Mouse (Mus musculus): ENCODE measurements around the gene Rnf126. TPM values are rescaled to one million over a fixed set of nuclear protein-coding genes. Genes with fewer than 3 reads are reported as not detected.

The Rnf126 gene
- polyA plus RNA-seq, 1 experiment from 2014 or later, result 136 TPM

DNA sequence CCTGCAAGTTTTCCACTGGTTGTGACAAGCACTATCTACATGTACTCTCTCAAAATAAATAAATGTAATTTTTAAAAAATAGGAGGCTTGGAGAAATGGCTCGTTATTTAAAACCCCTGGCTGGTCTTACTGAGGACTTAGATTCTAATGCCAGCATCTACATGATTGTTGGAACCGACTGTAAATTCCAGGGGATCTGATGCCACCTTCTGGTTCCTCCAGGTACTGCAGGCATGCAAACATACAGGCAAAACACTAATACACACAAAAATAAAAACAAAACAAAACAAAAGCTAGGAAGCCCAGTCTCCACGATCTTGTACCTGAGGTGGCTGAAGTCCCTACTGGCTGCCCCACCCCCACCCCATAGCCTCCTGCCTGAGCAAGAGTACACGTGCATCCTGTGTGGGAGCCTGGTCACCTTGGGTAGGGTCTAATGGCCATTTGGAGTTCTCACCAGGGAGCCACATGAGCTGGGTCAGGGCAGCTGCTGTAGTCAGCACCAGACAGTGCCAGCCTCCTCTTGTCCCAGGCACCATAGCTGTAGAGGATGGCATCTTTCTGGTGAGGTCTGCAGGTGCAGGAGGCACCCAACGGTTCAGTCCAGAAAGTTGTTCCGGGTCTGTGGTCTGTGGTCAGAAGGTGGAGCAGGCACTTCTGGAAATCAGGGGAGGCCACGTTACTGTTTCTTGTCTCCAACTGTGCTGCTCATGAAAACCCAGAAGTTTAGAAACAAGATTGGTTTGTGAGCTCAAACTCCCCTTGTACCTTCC, 21.8 kb upstream of the Rnf126 start:
- H3K4me3 ChIP-seq, result no peak overlapping the region
- H3K36me3 ChIP-seq, result no peaks in the 10 kb centered on the region
- peak; percentile 81 for DNase-seq (ENCODE audit: low spot score)
- 39% methylated on average over 7 of the region's 7 CpGs for WGBS
- H3K9me3 ChIP-seq, result no peaks in the 10 kb centered on the region
- H3K4me1 ChIP-seq (replicated peaks), result peaks cover 17% of the 10 kb centered on the region
- H3K27ac ChIP-seq, result no peak overlapping the region
- peaks cover 15% of the 10 kb centered on the region for H3K27me3 ChIP-seq (ENCODE audit: insufficient read depth, poor library complexity, severe bottlenecking)

DNA sequence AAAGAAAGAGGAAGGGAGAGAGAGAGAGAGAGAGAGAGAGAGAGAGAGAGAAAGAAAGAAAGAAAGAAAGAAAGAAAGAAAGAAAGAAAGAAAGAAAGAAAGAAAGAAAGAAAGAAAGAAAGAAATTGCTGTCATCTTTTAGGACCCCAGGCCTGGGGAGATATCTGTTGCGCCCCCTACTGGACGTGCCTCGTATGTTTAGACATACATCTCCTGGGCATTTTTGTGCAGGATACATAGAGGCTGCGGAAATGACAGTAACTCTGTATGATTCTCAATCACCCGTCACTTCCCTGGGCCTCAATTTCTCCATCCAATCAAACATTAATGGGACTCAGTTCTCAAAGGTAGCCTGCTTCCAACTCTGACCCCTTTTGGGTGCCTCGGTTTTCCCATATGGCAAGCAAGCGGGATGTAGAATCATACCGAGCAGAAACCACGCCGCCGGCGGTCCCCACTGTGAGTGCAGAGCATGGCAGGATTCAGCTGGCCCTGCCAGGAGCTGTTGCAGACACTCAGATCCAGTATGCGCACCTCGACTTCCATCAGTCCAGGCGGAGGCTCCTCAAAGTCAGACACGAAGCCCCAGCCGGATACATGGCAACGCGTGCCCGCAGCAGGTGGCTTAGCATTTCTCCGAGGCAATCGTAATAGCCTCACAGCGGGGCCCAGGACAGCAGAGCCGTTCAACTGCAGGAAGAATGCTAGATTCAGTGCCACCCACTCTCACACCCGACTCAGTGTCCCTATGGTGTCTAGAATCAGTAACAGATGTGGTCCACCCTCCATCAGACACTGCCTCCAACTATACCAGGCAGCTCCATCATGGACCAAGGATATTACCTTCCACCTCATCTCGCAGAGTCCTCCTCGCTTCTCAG, 17.4 kb upstream of the Rnf126 start:
- Histone ChIP-seq H3K36me3 (no peaks in the 10 kb centered on the region), H3K9me3 (no peaks in the 10 kb centered on the region), H3K27ac (0 out of 2 replicates have a peak overlapping the region, but pooled peaks have one; percentile 14), H3K27me3 (ENCODE audit: insufficient read depth, poor library complexity, severe bottlenecking) (peaks cover 56% of the 10 kb centered on the region), H3K4me3 (no peak overlapping the region), H3K4me1 (replicated peaks) (peaks cover 25% of the 10 kb centered on the region)
- WGBS, result 36% methylated on average over 27 of the region's 27 CpGs
- DNase-seq (ENCODE audit: low spot score), result no peak

DNA sequence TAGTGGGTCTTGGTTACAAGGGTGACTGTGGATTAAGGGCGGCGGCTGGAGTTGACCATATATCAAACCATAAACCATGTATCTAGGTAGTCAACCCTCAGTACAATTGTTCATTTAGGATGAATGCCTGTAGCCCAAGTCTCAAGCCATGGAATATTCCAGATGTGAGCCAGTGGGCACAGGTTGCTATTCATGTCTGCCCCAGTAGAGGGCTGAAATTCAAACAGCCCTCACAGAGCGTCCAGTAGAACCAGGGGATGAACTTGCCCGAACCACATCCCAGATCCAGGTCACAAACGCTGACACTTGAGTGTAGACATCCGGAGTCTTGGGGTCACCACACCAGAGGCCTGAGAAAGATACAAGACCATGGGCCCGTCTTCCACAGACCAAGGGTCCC, 16.3 kb upstream of the Rnf126 start:
- no peak overlapping the region for H3K27ac ChIP-seq
- no peaks in the 10 kb centered on the region for H3K36me3 ChIP-seq
- peaks cover 67% of the 10 kb centered on the region for H3K27me3 ChIP-seq (ENCODE audit: insufficient read depth, poor library complexity, severe bottlenecking)
- H3K4me1 ChIP-seq (replicated peaks), result peaks cover 33% of the 10 kb centered on the region
- DNase-seq (ENCODE audit: low spot score), result no peak
- no peaks in the 10 kb centered on the region for H3K9me3 ChIP-seq
- 67% methylated on average over 7 of the region's 7 CpGs for WGBS
- no peak overlapping the region for H3K4me3 ChIP-seq

DNA sequence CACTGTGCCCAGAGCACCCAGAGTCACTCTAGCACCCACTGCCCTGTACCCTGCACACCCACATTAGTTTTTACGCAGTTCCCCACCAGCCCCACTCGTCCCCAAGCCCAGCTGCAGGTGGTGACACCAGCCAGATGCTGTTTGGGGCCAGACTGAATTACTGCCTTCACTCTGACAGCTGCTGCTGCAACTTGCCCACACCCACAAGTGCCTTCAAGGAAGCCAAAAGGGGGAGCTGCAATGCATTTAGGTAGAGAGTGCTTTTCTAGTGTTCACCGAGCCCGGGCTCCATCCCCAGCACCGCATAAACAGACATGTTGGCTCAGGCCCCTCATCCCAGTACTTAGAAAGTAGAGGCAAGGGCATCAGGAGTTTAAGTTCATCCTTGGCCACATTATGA, 15.2 kb upstream of the Rnf126 start:
- WGBS, result 53% methylated on average over 5 of the region's 5 CpGs
- H3K36me3 ChIP-seq, result no peaks in the 10 kb centered on the region
- H3K27me3 ChIP-seq (ENCODE audit: insufficient read depth, poor library complexity, severe bottlenecking), result peaks cover 78% of the 10 kb centered on the region
- peaks cover 44% of the 10 kb centered on the region for H3K4me1 ChIP-seq (replicated peaks)
- no peak for DNase-seq (ENCODE audit: low spot score)
- no peaks in the 10 kb centered on the region for H3K9me3 ChIP-seq
- H3K27ac ChIP-seq, result no peak overlapping the region
- H3K4me3 ChIP-seq, result no peak overlapping the region

DNA sequence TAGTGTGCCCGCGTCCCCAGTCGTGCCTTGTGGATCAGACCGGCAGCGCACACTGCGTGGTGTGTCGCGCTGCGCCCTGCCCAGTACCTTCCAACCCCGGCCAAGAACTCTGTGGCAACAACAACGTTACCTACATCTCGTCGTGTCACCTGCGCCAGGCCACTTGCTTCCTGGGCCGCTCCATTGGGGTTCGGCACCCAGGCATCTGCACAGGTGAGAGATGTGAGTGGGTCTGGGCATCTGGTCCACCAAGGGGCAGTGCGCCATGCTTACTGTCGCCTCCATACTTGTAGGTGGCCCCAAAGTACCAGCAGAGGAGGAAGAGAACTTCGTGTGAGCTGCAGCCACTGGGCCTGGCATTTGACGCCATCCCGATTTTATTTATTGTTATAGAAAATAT, 14.4 kb upstream of the Rnf126 start:
- Histone ChIP-seq H3K36me3 (no peaks in the 10 kb centered on the region), H3K9me3 (no peaks in the 10 kb centered on the region), H3K4me3 (peak overlapping the region; percentile 53), H3K27me3 (ENCODE audit: insufficient read depth, poor library complexity, severe bottlenecking) (peaks cover 86% of the 10 kb centered on the region), H3K4me1 (replicated peaks) (peaks cover 47% of the 10 kb centered on the region), H3K27ac (no peak overlapping the region)
- no peak for DNase-seq (ENCODE audit: low spot score)
- WGBS, result 32% methylated on average over 21 of the region's 21 CpGs

DNA sequence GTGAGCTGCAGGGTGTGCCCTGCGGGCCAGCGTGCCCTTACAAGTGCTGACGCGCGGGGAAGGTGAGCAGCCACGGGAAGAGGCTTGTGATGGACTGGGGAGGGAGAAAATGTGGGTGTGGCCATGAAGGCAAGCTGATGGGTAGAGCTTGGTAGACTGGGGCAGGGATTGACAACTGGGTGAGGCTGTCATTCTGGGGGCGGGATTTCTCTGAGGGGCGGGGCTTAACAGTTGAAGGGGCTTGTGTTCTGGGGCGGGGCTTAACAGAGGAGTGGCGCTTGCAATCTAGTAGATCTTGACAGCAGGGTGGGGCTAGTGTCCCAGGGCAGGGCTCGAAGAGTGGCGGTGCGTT, 13.9 kb upstream of the Rnf126 start:
- Histone ChIP-seq H3K4me3 (peak overlapping the region; percentile 53), H3K36me3 (no peaks in the 10 kb centered on the region), H3K4me1 (replicated peaks) (peaks cover 47% of the 10 kb centered on the region), H3K27ac (0 out of 2 replicates have a peak overlapping the region, but pooled peaks have one; percentile 54), H3K9me3 (no peaks in the 10 kb centered on the region), H3K27me3 (ENCODE audit: insufficient read depth, poor library complexity, severe bottlenecking) (peaks cover 89% of the 10 kb centered on the region)
- WGBS, result 2% methylated on average over 13 of the region's 13 CpGs
- no peak for DNase-seq (ENCODE audit: low spot score)

DNA sequence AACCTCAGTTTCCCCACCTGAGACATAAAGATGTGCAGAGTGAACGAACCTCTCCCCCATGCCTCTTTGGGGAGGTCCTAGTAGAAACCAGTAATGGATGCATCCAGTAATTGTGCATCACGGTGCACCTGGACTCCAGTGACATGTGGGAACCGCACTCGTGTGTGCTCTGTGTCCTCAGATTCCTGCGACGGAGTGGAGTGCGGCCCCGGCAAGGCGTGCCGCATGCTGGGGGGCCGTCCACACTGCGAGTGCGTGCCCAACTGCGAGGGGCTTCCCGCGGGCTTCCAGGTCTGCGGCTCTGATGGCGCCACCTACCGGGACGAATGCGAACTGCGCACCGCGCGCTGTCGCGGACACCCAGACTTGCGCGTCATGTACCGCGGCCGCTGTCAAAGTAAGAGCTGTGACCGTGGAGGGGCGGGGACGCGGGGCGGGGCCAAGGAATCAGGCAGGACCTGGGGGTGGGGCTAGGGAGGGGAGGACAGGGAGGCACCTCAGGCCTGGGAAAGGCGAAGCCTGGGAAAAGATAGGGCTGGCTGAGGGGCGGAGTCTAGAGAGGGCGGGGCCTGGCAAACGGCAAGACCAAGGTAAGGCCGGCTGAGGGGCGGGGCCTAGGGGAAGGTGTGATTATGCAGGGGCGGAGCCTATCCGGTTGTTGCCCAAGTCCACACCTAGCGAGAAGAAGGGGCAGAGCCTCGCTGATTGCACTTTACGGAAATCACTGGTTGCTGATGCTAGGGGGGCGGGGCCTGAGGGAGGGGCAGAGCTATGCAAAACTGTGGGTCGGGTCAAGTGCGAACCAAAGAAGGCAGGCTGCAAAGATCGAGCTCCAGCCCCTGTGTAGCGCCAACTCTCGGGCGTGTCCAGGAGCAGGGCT, 13.3 kb upstream of the Rnf126 start:
- WGBS, result 2% methylated on average over 55 of the region's 55 CpGs
- peaks cover under 1% of the 10 kb centered on the region; the same call in 1 of the 2 replicates for H3K9me3 ChIP-seq
- H3K4me3 ChIP-seq, result peak overlapping the region; percentile 53
- peak; percentile 98 for DNase-seq (ENCODE audit: low spot score)
- H3K4me1 ChIP-seq (replicated peaks), result peaks cover 47% of the 10 kb centered on the region
- H3K36me3 ChIP-seq, result no peaks in the 10 kb centered on the region
- peaks cover 86% of the 10 kb centered on the region for H3K27me3 ChIP-seq (ENCODE audit: insufficient read depth, poor library complexity, severe bottlenecking)
- H3K27ac ChIP-seq, result peak overlapping the region; percentile 54

DNA sequence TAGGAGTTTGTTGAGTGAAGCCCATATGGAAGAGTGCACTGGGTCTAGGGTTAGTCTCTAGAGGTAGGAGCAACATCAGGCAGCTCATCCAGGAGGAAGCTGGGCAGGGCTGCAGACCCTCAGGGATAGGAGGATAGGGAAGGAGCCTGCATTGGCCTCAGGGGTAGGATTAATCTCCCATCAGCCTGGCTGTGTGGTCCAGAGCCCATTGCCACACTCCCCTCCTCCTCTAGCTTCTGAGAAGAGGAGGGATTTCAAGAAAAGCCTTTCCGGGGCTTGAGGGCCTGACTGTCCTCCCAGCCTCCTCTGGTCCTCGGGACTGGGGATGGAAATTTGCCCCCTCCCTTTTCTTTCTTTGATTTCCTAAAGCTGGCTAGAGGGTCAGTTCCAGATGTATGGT, 12.4 kb upstream of the Rnf126 start:
- no peak for DNase-seq (ENCODE audit: low spot score)
- H3K4me1 ChIP-seq (replicated peaks), result peaks cover 46% of the 10 kb centered on the region
- peaks cover 78% of the 10 kb centered on the region for H3K27me3 ChIP-seq (ENCODE audit: insufficient read depth, poor library complexity, severe bottlenecking)
- no peaks in the 10 kb centered on the region for H3K36me3 ChIP-seq
- peaks cover 3% of the 10 kb centered on the region; the same call in 1 of the 2 replicates for H3K9me3 ChIP-seq
- WGBS, result 23% methylated on average over 2 of the region's 2 CpGs
- H3K4me3 ChIP-seq, result no peak overlapping the region
- no peak overlapping the region for H3K27ac ChIP-seq

DNA sequence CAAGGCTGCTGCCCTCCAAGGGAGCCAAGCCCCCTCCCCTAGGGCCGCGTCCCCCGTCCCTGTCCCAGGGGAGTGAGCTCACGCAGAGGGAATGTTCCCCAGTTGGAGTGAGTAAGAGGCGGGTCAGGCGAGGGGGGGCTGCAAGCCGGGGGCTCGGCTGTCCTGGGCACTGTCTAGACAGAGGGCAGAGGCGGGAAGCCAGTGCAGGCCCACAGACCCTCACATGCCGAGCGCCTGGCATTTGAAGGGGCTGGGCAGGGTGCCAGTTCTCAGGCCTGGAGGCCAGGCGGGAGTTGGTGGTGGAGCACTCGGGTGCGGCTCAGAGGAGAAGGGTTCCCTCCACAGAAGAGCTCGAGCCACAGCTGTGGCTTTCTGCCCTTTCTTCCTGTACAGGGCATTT, 11.3 kb upstream of the Rnf126 start:
- Histone ChIP-seq H3K9me3 (peaks cover 3% of the 10 kb centered on the region; the same call in 1 of the 2 replicates), H3K36me3 (no peaks in the 10 kb centered on the region), H3K4me3 (peak overlapping the region; percentile 52), H3K27ac (0 out of 2 replicates have a peak overlapping the region, but pooled peaks have one; percentile 2), H3K27me3 (ENCODE audit: insufficient read depth, poor library complexity, severe bottlenecking) (peaks cover 68% of the 10 kb centered on the region), H3K4me1 (replicated peaks) (peaks cover 44% of the 10 kb centered on the region)
- DNase-seq (ENCODE audit: low spot score), result no peak
- 22% methylated on average over 15 of the region's 15 CpGs for WGBS

DNA sequence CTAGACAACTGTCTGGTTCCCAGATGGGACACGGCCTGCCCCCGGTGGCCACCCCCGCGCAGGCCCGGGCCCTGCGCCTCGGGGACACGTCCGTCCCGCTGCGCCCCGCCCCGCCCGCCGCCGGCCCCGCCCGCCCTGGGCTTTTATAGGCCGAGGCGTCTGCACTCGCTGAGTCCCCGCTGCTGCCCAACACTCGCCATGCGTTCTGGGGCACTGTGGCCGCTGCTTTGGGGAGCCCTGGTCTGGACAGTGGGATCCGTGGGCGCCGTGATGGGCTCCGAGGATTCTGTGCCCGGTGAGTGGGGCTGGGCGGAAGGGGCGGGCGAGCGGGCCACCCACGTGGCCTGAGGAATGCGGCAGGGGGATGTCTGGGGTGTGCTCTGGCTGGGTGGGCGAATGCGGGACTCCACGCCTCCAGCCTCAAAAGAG, 10.4 kb upstream of the Rnf126 start, which contains the start of gene Fstl3:
TSS of gene Fstl3 (plus strand) at position 170 of the 429 bp plus-strand sequence.
- H3K36me3 ChIP-seq, result no peaks in the 10 kb centered on the region

DNA sequence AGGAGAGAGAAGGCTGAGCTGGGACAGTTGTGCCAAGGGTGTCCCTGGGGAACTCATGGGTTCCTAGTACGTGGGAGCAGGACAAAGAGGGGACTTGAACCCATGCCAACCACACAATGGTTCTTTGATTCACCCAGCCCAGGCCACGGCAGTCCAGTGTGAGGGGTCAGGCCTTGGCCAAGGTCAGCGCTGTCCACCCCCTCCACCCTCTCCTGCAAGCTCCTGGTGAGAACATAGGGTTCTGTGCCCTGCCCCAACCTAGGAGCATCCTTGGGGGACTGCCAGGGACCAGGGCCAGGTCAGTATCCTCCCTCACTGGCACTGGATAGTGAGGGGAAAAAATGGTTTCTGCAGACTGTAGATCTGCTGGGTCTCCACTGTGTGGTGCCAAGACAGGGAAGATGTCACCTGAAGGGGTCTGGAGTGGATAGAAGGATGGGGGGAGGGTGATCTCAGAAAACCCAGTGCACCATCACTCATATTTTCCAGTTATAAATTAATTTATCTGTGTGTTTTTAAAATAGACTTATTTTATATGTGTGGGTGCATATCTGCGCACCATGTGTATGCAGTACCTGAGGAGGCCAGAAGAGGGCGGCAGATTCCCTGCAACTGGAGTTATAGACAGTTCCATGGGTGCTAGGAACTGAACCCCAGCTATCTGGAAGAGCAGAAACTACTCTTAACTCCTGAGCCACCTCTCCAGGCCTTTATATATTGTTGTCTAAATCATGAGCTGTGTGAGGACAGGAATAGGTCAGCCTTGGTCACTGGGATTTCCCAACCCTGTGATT, 7.9 kb upstream of the Rnf126 start:
- WGBS, result 71% methylated on average over 5 of the region's 5 CpGs
- peaks cover 48% of the 10 kb centered on the region for H3K27me3 ChIP-seq (ENCODE audit: insufficient read depth, poor library complexity, severe bottlenecking)
- H3K27ac ChIP-seq, result no peak overlapping the region
- H3K4me3 ChIP-seq, result no peak overlapping the region
- H3K4me1 ChIP-seq (replicated peaks), result peaks cover 25% of the 10 kb centered on the region
- DNase-seq (ENCODE audit: low spot score), result no peak
- H3K9me3 ChIP-seq, result peaks cover 7% of the 10 kb centered on the region; the same call in 1 of the 2 replicates
- H3K36me3 ChIP-seq, result no peaks in the 10 kb centered on the region

More for the DNA sequence above, 10.4 kb upstream of the Rnf126 start, which contains the start of gene Fstl3:
- peak; percentile 32 for DNase-seq (ENCODE audit: low spot score)
- peak within 1 kb of the TSS; percentile 75 for H3K27ac ChIP-seq
- H3K9me3 ChIP-seq, result peaks cover 7% of the 10 kb centered on the region; the same call in 1 of the 2 replicates
- H3K4me3 ChIP-seq, result peak within 1 kb of the TSS; percentile 52
- 2% methylated on average over 39 of the region's 39 CpGs for WGBS
- peaks cover 59% of the 10 kb centered on the region for H3K27me3 ChIP-seq (ENCODE audit: insufficient read depth, poor library complexity, severe bottlenecking)
- peaks cover 44% of the 10 kb centered on the region for H3K4me1 ChIP-seq (replicated peaks)
